Mouse (Mus musculus) heart, adult 2 months (tissue): ENCODE results near the gene Cdh4. TPM values are rescaled to one million over a fixed set of nuclear protein-coding genes. Genes with fewer than 3 reads are reported as not detected.

Experiments used
- DNase-seq, 2 experiments: peaks; one replicate each; pipeline ENCODE4 v3.0.0; 2021
- H3K27ac ChIP-seq: fragments of 200-600 bp; 2 replicates; pipeline ENCODE4 v1.8.1; 2022
- H3K27me3 ChIP-seq: fragments of 200-500 bp; 2 replicates; pipeline ENCODE4 v1.6.1; 2012; ENCODE audit warnings: mild to moderate bottlenecking, low read length, inconsistent platforms, mixed read lengths; ENCODE audit not compliant: control insufficient read depth, insufficient read depth
- H3K36me3 ChIP-seq: fragments of 200-500 bp; 2 replicates; pipeline ENCODE4 v1.6.1; 2012; ENCODE audit warnings: low read length, inconsistent platforms; ENCODE audit not compliant: control insufficient read depth, insufficient read depth
- H3K4me1 ChIP-seq: fragments of 200-500 bp; 2 replicates; pipeline ENCODE4 v1.6.1; 2011; ENCODE audit warnings: low read length; ENCODE audit not compliant: control insufficient read depth, insufficient read depth
- H3K4me3 ChIP-seq: fragments of 200-600 bp; 2 replicates; pipeline ENCODE4 v1.8.1; 2022
- H3K79me2 ChIP-seq: fragments of 200-500 bp; replicated peaks from 2 replicates; pipeline ENCODE4 v1.6.1; 2012; ENCODE audit warnings: mild to moderate bottlenecking, inconsistent platforms, low read length, moderate library complexity, mixed read lengths; ENCODE audit not compliant: control insufficient read depth, insufficient read depth
- H3K9ac ChIP-seq: fragments of 200-500 bp; 2 replicates; pipeline ENCODE4 v1.6.1; 2012; ENCODE audit warnings: low read depth, mild to moderate bottlenecking, control low read depth, inconsistent platforms, low read length, mixed read lengths
- CTCF ChIP-seq: fragments of 200-600 bp; IDR thresholded peaks from 2 replicates; pipeline ENCODE4 v1.8.1; 2022; ENCODE audit warnings: antibody characterized with exemption, mild to moderate bottlenecking, moderate library complexity
- EP300 ChIP-seq: fragments of 200-500 bp; IDR thresholded peaks from 2 replicates; pipeline ENCODE4 v1.6.1; 2011; ENCODE audit warnings: low read depth, low read length, control low read depth; ENCODE audit not compliant: insufficient read depth
- POLR2A ChIP-seq: fragments of 200-500 bp; IDR thresholded peaks from 2 replicates; pipeline ENCODE4 v1.6.1; 2011; ENCODE audit warnings: mild to moderate bottlenecking, low read depth, low read length, control low read depth; ENCODE audit not compliant: insufficient read depth
- WGBS: fragments of 180-500 bp; shearing (Covaris S2); methylation state at CpG from one replicate; pipeline ENCODE4 v1.1.7; 2018; 5-methylcytosine and 5-hydroxymethylcytosine counted together
- intact Hi-C: fragments of 180-260 bp; cut with DNase I; formaldehyde crosslinking; loops from one replicate; pipeline ENCODE4 v1.15.1; 2025
- polyA plus RNA-seq: library from polyadenylated mRNA; depleted of rRNA; stranded (reverse); fragments of >200 nt; gene quantifications from 2 replicates; pipeline ENCODE4 v1.2.3, GENCODE M21; 2012
- total RNA-seq, 2 experiments: library from RNA; stranded (reverse); gene quantifications; 2 replicates each; pipeline ENCODE4 v1.2.3; 2021

Gene Cdh4
- total and polyA plus RNA-seq, 3 experiments: 0.90 to 1.2 (median 0.93) TPM

DNA sequence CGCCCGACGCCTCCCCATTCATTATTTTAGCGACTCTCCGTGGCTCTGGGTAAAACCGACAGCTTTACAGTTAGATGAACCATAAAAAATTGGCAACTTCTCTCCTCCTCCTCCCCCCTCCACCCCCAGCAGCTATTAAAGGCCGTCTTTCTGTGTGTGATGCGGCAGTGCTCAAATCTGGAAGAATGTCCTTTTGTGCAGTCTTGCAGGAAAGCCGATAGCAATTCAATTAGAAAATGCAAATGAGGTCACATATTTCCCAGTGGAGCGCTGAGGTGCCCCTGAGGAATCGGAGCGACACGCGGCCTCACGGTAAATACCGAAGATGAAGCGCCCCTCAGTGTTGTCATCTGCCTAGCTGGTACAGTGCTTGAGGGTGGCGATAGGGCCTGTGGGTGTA lies 345.0 kb downstream of the Cdh4 start:
- intact Hi-C loops: no loop called here
- H3K4me3 ChIP-seq: no peak overlapping the region
- no peak for TF ChIP-seq POLR2A
- TF ChIP-seq CTCF: no peak
- TF ChIP-seq EP300: no peak

DNA sequence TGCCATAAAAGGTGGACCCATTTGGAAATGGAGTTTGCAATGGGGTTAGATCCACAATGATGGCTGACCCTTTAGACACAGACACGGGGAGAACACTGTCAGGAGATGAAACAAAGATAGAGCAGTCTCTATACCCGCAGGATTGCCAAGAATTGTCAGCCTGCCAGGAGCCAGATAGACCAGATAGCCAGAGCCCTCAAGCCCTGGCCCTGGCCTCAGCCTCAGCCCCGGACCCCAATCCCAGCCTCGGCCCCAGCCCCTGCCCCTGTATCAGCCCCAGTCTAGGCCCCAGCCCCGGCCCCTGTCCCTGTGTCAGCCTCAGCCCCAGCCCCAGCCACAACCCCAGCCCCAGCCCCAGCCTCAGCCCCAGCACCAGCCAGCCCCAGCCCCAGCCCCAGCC lies 345.6 kb downstream of the Cdh4 start:
- no peak overlapping the region for H3K4me3 ChIP-seq
- no peak for DNase-seq
- TF ChIP-seq EP300 (no peak), CTCF (no peak), POLR2A (no peak)
- no peaks in the 10 kb centered on the region for H3K4me1 ChIP-seq
- WGBS: 64% methylated on average over 5 of the region's 5 CpGs
- no peak overlapping the region for H3K27ac ChIP-seq
- H3K79me2 ChIP-seq: no peaks in the 10 kb centered on the region
- H3K9ac ChIP-seq: no peak overlapping the region
- no peaks in the 10 kb centered on the region for H3K27me3 ChIP-seq
- no peaks in the 10 kb centered on the region for H3K36me3 ChIP-seq
- intact Hi-C loops: no loop called here

More for the DNA sequence above, 345.0 kb downstream of the Cdh4 start:
- Histone ChIP-seq H3K9ac (no peak overlapping the region), H3K79me2 (no peaks in the 10 kb centered on the region), H3K4me1 (no peaks in the 10 kb centered on the region), H3K36me3 (no peaks in the 10 kb centered on the region), H3K27me3 (no peaks in the 10 kb centered on the region), H3K27ac (no peak overlapping the region)
- WGBS: 88% methylated on average over 18 of the region's 18 CpGs
- no peak for DNase-seq

DNA sequence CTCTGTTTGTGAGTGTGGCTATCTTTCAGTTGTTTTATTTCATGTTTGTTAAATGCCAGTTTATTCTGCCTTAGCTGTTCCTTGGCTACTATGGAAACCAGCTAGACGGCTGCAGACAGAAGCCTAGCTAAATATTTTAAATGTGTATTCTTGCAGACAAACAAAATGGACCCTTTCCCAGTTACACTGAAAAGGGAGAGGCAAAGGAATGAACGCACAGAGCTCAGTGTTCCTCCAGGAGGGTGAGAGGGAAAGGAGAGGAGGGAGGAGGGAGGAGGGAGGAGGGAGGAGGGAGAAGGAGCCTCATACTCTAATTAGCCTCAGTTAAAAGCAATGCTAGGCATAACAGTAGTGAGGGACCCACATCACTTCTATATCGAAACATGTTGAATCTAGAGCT lies 348.5 kb downstream of the Cdh4 start:
- H3K4me1 ChIP-seq: no peaks in the 10 kb centered on the region
- 82% methylated on average over 3 of the region's 3 CpGs for WGBS
- H3K36me3 ChIP-seq: no peaks in the 10 kb centered on the region
- H3K27me3 ChIP-seq: no peaks in the 10 kb centered on the region
- no peak overlapping the region for H3K4me3 ChIP-seq
- no peak for TF ChIP-seq CTCF
- no peak for TF ChIP-seq POLR2A
- no peak for TF ChIP-seq EP300
- DNase-seq: no peak
- H3K9ac ChIP-seq: no peak overlapping the region
- intact Hi-C loops: no loop called here
- H3K79me2 ChIP-seq: no peaks in the 10 kb centered on the region
- no peak overlapping the region for H3K27ac ChIP-seq

DNA sequence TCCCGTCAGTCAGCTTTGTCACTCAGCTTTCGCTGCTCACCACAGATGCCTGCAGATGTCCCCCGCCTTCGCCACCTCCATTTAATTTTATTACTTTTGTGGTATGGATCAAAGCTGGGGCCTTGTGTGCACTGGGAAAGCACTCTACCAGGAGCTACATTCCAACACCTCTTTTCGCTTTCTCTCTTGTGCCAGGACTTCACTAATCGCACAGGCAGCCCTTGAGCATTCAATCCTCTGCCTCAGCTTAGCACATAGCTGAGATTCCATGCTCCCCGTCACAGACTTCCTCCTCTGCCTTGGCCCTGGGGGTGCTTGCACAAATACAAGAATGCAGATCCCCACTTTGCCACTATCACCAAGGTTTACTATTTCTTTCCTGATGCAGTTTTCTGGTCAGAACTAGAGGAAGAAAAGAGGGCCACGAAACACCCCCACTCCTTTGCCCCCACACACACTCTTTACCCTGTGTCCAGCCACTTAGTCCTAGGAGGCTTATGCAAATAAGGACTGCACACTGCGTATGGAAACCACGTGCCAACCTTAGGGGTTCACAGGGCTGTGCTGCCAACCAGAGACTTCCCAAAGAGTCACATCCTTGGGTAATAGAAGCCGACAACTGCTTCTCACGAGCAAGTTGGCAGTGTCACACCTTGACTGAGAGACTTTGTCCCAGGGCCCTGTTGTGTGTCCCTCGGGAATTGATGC lies 350.3 kb downstream of the Cdh4 start:
- H3K27me3 ChIP-seq: no peaks in the 10 kb centered on the region
- 53% methylated on average over 13 of the region's 13 CpGs for WGBS
- H3K79me2 ChIP-seq: no peaks in the 10 kb centered on the region
- no peaks in the 10 kb centered on the region for H3K4me1 ChIP-seq
- intact Hi-C loops: no loop called here
- no peak overlapping the region for H3K27ac ChIP-seq
- no peaks in the 10 kb centered on the region for H3K36me3 ChIP-seq
- H3K4me3 ChIP-seq: no peak overlapping the region
- no peak overlapping the region for H3K9ac ChIP-seq
- no peak for DNase-seq
- TF ChIP-seq CTCF (no peak), EP300 (no peak), POLR2A (no peak)

DNA sequence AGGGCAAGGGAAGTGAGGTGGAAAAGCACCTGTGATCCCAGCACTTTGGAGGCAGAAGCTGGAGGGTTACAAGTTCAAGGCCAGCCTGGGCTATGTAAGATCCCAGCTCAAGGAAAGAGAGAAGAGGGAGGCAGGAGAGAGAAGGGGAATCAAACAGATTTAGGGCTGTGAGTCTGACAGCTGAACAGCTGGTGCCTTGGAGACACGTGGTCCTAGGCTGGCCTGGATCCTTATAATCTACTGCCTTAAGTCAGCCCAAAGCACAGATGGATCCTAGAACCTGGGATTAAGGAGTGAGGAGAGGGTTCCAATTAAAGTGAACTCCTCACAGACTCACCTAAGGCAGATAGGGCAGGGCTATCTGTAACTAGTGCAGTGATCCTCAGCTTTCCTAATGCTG lies 352.1 kb downstream of the Cdh4 start:
- no peaks in the 10 kb centered on the region for H3K4me1 ChIP-seq
- no peak for DNase-seq
- no peak overlapping the region for H3K4me3 ChIP-seq
- no peak overlapping the region for H3K27ac ChIP-seq
- WGBS: 59% methylated on average over 1 of the region's 1 CpGs
- TF ChIP-seq POLR2A: no peak
- H3K9ac ChIP-seq: no peak overlapping the region
- H3K36me3 ChIP-seq: no peaks in the 10 kb centered on the region
- intact Hi-C loops: no loop called here
- no peaks in the 10 kb centered on the region for H3K79me2 ChIP-seq
- no peaks in the 10 kb centered on the region for H3K27me3 ChIP-seq

DNA sequence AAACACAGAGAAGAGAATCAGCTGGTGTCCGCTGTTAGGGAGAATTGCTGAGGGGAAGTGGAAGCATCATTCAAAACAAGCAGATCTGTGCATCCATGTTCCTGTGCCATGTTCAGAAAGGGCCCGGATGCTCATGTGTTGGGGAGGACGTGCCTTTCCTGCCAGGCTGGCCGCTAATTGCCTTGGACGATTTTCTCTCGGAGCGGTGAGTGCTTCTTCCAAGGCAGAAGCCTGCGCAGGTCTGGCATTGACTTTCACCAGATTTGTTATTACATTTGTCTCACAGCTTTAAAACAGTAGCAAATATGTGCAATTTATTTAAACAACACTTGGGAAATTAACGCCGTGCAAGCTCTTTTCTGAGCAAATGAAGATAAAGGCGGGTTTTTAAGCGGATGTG lies 353.2 kb downstream of the Cdh4 start:
- Histone ChIP-seq H3K27ac (no peak overlapping the region), H3K27me3 (no peaks in the 10 kb centered on the region), H3K4me1 (no peaks in the 10 kb centered on the region), H3K36me3 (no peaks in the 10 kb centered on the region), H3K9ac (no peak overlapping the region), H3K4me3 (no peak overlapping the region), H3K79me2 (no peaks in the 10 kb centered on the region)
- 87% methylated on average over 12 of the region's 12 CpGs for WGBS
- no peak for DNase-seq
- TF ChIP-seq CTCF (no peak), EP300 (no peak), POLR2A (no peak)
- intact Hi-C loops: no loop called here
